Mouse (Mus musculus) kidney, postnatal 10 days (tissue): ENCODE measurements at regions not wholly inside any gene's neighbourhood (a gene's known extent, or its start where the extent isn't known, plus 50 kb on each side); places are given as distances from the start of the nearest gene placed in this dataset.
A peak's percentile ranks its signal among the peaks of the same experiment; 100 is the strongest.

Experiments used
- DNase-seq: peaks from one replicate; pipeline ENCODE4 v3.0.0; 2021; ENCODE audit warnings: mixed read lengths

DNA sequence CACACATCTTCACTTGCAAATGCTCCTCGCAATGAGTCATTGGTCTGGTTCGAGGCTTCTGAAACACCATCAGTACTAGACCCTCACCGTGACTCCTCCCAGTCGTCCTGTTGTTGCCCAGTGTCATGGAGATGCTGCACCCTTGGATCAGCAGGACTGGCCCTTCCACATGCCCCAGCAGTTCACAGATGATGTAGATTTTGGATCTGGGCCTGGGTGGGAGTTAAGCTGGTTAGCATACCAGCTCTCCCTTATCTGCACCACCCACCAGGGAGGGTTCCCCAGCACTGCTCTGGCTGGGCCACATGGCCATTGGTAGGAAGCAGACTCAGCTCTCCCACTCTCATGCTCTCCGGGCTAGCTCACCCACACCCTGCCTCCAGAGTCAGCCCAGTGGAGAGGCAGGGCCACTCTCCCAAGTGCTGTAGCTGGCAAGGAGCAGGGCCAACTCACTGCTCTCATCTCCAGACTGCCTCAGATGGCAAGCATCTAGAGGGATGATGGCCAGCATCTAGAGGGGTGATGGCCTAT, 60.8 kb upstream of the Thy1 start:
- peak; percentile 21 for DNase-seq

DNA sequence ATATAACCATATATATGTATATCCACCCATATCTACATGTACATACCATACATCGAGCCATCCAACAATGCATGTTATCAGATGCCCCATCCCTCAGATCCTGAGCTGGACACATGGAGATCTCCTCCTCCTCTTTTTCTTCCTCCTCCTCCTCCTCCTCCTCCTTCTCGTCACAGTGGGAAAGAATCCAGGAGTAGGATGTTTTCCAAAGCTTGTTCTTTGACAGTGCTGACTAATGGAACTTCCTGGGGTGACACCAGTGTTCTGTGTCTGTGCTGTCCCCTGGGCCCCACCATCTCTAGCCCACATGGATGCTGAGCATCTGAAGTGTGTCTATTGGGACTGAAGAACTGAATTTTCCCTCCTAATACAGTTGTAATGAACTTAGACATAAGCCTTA, 60.0 kb upstream of the Thy1 start:
- no peak for DNase-seq

DNA sequence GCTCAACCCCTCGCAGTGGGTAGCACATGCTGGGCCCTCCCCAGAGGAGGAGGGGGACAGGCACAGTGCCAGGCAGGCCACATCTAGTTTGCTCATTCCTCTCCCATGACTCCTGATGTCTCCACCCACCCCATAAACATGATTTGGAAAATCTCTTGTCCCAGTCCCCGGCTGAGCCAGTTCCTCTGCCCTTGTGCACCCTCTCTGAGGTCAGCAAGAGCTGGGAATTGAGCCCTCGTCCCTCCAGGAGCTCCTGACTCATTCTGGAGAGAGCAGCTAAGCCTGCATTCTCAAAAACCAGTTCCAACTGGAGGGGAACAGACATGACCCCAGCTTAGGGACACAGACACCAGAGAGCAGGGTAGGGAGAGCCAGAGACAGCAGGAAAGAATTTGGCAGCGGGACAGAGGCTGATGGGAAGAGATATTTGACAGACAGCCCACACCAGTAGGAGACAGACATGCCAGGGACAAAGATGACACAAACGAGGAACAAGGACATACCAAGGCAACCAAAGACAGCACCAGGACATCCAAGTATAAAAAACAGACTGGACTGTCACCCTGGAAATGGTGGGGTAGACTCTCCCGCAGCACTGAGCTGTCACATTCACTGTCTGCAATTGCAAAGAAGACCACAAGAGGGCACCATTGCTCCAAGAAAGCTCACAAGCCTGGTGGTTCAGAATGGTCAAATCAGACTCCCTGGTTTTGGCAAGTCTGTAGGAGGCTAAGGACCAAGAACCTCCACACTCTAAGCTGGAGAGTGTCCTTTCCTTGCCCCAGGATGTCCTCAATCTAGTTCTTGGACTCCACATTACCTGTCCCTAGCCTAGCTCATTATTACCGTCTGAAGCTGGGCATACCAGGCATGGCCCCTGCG, 58.8 kb upstream of the Thy1 start:
- peak; percentile 92 for DNase-seq

DNA sequence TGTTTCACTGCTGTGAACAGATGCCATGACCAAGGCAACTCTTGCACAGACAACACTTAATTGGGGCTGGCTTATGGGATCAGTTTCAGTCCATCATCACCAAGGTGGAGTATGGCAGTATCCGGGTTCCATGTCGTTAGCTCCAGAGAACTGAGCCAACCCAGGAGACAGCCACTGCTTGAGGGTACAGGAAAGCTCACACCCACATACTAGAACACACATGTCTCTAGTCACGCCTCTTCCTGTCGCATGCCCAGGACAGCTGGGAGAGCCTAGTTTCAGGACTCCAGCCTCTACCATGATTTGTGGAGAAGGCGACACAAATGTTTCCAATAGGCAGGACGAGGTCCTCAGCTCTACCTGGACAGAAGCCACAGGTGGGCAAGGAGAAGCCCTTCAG, 55.2 kb upstream of the Thy1 start:
- DNase-seq, result no peak

DNA sequence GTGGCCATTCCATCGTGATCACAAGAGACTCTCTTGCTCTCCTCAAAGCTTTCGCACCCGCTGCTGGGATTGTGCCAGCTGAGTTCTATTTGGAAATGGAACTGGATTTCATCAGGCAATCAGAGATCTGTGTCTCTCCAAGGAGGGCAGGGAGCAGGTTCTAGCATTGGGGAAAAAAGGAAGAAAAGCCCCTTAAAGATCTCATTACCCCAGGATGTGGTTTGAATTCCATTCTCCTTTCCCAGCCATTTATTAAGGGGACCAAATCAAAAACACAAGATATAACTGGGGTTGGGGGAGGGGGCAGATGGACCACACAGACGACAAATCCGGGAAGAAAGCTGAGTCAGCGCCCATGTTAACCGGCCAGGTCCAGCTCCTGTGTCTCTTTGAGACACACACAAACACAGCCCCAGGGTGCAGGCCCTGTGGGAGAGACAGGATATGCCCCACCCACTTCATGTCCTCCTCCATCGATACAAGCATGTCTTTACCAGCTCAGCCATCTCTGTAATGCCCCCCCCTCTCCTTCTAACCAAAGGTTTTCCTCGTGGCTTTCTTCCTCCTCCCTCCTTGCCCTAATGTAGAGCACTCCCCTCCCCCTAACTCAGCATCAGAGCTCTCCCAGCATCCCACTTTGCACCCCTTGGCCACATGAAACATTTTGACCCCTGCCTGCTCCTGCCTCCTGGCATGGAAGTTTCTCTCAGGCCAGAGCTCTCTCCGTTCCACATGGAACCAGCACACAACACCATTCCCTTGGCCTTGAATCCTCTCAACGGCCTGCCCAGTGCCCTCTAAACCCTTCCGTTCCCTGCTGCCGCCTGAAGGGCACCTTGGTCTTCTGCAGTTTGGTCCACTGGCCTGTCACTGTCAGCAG, 54.0 kb upstream of the Thy1 start:
- peak; percentile 60 for DNase-seq

DNA sequence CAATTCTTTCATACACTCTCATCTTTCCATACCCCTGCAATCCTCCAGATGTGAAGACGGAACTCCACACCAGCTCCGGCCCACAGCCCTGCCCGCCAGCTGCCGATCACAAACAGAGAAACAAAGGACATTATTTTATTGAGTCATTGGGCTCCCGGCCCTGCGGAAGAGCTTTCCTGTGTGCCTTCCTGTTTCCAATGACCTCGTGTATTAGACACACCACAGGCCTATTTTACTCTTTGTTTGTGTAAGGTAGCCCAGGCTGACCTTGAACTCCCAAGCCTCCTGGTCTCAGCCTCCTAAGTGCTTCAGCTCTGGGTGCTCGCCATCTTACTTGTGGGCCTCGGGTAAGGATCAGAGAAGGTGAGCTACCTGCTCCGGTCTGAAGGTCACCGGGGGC, 53.1 kb upstream of the Thy1 start:
- DNase-seq, result peak; percentile 35

DNA sequence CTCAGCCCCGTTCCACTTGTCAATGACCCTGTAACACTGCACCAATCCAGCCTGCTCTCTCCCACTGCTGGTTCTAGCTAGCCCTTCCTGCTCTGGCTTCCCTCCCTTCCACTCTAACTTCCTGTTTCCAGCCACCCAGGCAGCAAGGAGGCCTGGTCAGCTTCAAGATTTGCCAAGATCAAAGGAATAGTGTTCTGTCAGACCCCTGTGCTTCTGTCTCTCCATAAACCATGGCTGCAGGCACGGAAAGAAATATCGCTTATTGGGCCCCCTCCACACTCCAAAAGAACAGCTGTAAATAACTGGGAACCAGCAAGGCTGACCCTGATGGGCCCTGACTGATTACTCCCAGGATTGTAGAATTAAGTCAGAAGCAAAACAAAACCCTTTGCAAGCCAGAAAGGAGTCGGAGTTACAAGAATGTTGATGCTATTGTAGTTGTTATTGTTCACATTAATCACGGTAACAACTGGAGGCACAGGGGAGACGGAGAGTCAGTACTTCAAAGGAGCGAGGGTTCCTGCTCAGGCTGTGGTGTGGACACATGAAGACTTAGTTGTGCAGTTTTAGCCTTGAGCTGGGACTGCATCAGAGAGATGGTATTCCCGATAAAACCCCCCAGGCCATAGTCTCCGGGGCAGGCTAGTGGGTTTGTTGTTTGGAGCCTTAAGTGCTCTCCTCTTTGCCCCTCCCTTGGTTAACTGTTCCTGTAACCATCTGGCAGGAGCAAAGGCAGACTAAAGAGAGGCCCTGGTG, 49.8 kb upstream of the Thy1 start:
- peak; percentile 54 for DNase-seq
